Mouse (Mus musculus) left cerebral cortex, postnatal 14 days (tissue): Measurements from ENCODE around the gene Tnfrsf1a. TPM values are rescaled to one million over a fixed set of nuclear protein-coding genes. Genes with fewer than 3 reads are reported as not detected.

Source experiments
- DNase-seq, 2 experiments: peaks; one replicate each; pipeline ENCODE4 v3.0.0; 2021 to 2022; ENCODE audit warnings: low spot score in 2 of 2, mixed read lengths in 1 of 2
- intact Hi-C: fragments of 180-260 bp; cut with DNase I; formaldehyde crosslinking; loops from one replicate; pipeline ENCODE4 v1.15.1; 2025
- total RNA-seq, 2 experiments: library from RNA; stranded (reverse); gene quantifications; 2 replicates each; pipeline ENCODE4 v1.2.3; 2021

The Tnfrsf1a gene
- total RNA-seq, 2 experiments from 2014 or later: 11.5 to 12.3 TPM

- DNase-seq: no peak
- intact Hi-C loops: no loop called here
Observed at GRCm38 (mm10) chr6:125377042-125377441, 27.9 kb downstream of the Tnfrsf1a start.

- DNase-seq: no peak
- intact Hi-C loops: no loop called here
Observed at GRCm38 (mm10) chr6:125377582-125378451, 28.7 kb downstream of the Tnfrsf1a start.

GRCm38 (mm10) chr6:125378621-125379020 is 29.5 kb downstream of the Tnfrsf1a start:
- intact Hi-C loops: no loop called here
- DNase-seq: no peak

- DNase-seq: no peak
- intact Hi-C loops: no loop called here
Observed at GRCm38 (mm10) chr6:125379781-125380180, 30.6 kb downstream of the Tnfrsf1a start.

GRCm38 (mm10) chr6:125380372-125381360 is 31.5 kb downstream of the Tnfrsf1a start, which contains the start of gene Plekhg6:
Gene Plekhg6 (minus strand): TSS chr6:125380793.
- intact Hi-C loops: no loop called here
- no peak for DNase-seq

- no peak for DNase-seq
- intact Hi-C loops: no loop called here
Observed at GRCm38 (mm10) chr6:125382024-125382423, 32.9 kb downstream of the Tnfrsf1a start.

- peak in 1 of 2 experiments; percentile 35 for DNase-seq
- intact Hi-C loops: no loop called here
Observed at GRCm38 (mm10) chr6:125385066-125385974, 36.2 kb downstream of the Tnfrsf1a start.

- intact Hi-C loops: no loop called here
- no peak for DNase-seq
Observed at GRCm38 (mm10) chr6:125386080-125386479, 36.9 kb downstream of the Tnfrsf1a start.

GRCm38 (mm10) chr6:125389853-125390252 is 40.7 kb downstream of the Tnfrsf1a start:
- intact Hi-C loops: no loop called here
- DNase-seq: no peak

- DNase-seq: peak in 1 of 2 experiments; percentile 18
- intact Hi-C loops: no loop called here
Observed at GRCm38 (mm10) chr6:125405461-125406382, 56.6 kb downstream of the Tnfrsf1a start.

GRCm38 (mm10) chr6:125407224-125407623 is 58.1 kb downstream of the Tnfrsf1a start:
- DNase-seq: no peak
- intact Hi-C loops: no loop called here

GRCm38 (mm10) chr6:125407657-125408056 is 58.5 kb downstream of the Tnfrsf1a start:
- intact Hi-C loops: no loop called here
- DNase-seq: no peak

- intact Hi-C loops: no loop called here
- DNase-seq: no peak
Observed at GRCm38 (mm10) chr6:125410551-125410950, 61.4 kb downstream of the Tnfrsf1a start.

GRCm38 (mm10) chr6:125410995-125411547 is 61.9 kb downstream of the Tnfrsf1a start:
- intact Hi-C loops: no loop called here
- no peak for DNase-seq

- DNase-seq: no peak
- intact Hi-C loops: no loop called here
Observed at GRCm38 (mm10) chr6:125411661-125412060, 62.5 kb downstream of the Tnfrsf1a start.
